Mouse (Mus musculus): ENCODE measurements around the gene Olfr1393.
"Not testable (repeated sequence)": the region's sequence is repeated elsewhere in the genome, so short reads cannot be mapped to it uniquely, and the experiment has no call there.

Olfr1393 gene

DNA sequence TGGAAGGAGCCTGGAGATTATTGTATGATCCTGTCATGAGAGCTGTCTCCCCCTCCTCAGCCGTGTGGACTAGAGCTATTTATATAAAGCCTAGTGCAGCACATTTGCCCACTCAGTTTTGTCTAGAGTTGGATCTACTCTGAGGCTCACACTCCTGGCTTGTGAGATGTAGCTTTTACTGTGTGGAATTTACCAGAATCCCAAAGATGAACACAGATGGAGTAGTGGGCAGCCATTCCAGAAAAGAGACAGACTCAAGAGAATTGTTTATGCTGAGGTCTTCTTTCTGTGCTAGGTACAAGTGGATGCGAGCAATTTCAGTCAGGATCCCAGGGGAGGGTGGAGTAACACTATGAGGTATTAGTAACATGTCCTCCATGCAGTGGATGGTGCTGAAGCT lies 9.1 kb downstream of the Olfr1393 start:
- DNase-seq (ENCODE audit: low spot score in 2 of 2) = no peak

- no peak for DNase-seq (ENCODE audit: low spot score in 2 of 2)
These were observed 14.7 kb downstream of the Olfr1393 start for GRCm38 (mm10) chr11:49292777-49293176.

- no peak for DNase-seq (ENCODE audit: low spot score in 2 of 2)
These were observed 26.3 kb downstream of the Olfr1393 start, which contains the start of gene Olfr10 for GRCm38 (mm10) chr11:49304441-49304840. TSS of gene Olfr10 (plus strand) at chr11:49304741.

DNA sequence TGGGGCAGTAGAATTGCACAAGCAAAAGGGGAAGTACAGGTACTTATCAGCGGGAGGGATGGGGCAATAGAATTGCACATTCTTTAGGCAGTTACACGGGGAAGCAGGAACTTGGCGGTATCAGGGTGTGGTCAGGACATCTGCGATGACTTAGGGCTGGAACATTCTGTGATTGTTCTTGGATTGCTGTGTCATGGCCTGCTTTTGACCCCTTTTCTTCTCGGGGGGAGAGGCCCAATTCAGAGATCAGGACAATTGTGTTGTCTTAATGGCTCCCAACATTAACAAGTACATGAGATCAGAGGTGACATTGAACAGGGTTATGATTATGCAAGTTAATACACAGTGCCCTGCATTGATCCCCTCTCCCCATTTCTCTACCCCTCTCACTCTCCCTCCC lies 30.4 kb downstream of the Olfr1393 start:
- DNase-seq (ENCODE audit: low spot score in 2 of 2) = not testable (repeated sequence)

DNA sequence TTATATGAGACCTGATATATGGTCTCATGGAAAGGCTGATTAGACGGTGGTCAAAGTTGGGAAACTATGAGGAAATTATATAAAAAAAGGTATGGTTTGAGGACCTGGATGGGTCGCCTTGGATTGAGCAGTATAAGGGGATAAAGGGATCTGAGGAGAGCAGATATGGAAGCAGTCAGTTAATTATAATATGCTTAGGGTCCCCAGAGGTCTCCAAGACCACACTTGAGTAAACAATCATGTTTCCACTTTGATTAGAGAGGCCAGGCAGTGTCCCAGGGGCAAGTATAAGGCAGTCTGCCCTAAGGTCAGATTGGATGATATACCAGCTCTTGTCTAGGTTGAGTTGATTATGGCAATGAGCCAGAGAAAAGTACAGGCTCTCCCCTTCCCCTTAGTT lies 44.3 kb downstream of the Olfr1393 start, which contains the start of gene Olfr1391:
TSS of gene Olfr1391 (plus strand) at position 301 of the 400 bp plus-strand sequence.
- DNase-seq (ENCODE audit: low spot score in 2 of 2) = no peak

DNA sequence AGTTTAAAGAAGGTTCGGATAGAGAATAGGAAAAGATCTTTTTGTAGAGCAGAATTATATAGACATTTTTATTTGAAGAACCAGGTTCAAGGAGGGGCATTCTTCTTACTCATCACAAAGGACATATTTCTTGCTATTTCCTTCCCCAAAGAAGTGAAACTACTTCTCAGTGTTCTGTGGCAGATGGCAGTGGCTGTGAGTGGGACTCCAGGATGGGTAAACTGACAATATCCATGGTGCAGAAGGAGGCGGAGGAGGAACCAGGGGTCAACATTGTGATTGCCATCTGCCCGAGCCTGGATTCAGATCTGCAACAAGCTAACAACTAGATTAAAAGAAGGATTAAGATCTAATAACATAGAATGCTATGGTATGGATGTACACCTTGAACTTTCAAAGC lies 48.6 kb downstream of the Olfr1393 start:
- no peak for DNase-seq (ENCODE audit: low spot score in 2 of 2)

GRCm38 (mm10) chr11:49329686-49330085 lies 51.6 kb downstream of the Olfr1393 start:
- no peak for DNase-seq (ENCODE audit: low spot score in 2 of 2)
